Mouse (Mus musculus) megakaryocyte, embryonic 14.5 days (primary cell): Measurements from ENCODE around the gene Macrod1. TPM values are rescaled to one million over a fixed set of nuclear protein-coding genes. Genes with fewer than 3 reads are reported as not detected.

Source experiments
- H3K27me3 ChIP-seq: replicated peaks from 2 replicates; pipeline ENCODE3; 2012; ENCODE audit warnings: inconsistent platforms
- H3K36me3 ChIP-seq: replicated peaks from 2 replicates; pipeline ENCODE3; 2012; ENCODE audit warnings: low read length, inconsistent platforms, mixed read lengths
- H3K4me1 ChIP-seq: 2 replicates; pipeline ENCODE4 v1.6.1; 2012; ENCODE audit warnings: inconsistent platforms
- H3K4me3 ChIP-seq: replicated peaks from 2 replicates; pipeline ENCODE3; 2012; ENCODE audit warnings: moderate library complexity, mild to moderate bottlenecking, inconsistent platforms
- H3K9me3 ChIP-seq: 2 replicates; pipeline ENCODE4 v1.6.1; 2012; ENCODE audit warnings: inconsistent platforms
- FLI1 ChIP-seq: IDR thresholded peaks from 2 replicates; pipeline ENCODE4 v1.6.1; 2012; ENCODE audit warnings: low read length, inconsistent platforms, mixed read lengths
- GATA1 ChIP-seq: IDR thresholded peaks from 3 replicates; pipeline ENCODE4 v1.6.1; 2012; ENCODE audit warnings: mixed read lengths, low read length, inconsistent platforms, borderline replicate concordance
- polyA plus RNA-seq: library from polyadenylated mRNA; stranded (reverse); fragments of >175 nt; gene quantifications from 2 replicates; pipeline ENCODE4 v1.2.3, GENCODE M21; 2012; ENCODE audit warnings: low replicate concordance; ENCODE audit not compliant: insufficient read depth

The Macrod1 gene
- polyA plus RNA-seq, 1 experiment = 14.0 TPM

DNA sequence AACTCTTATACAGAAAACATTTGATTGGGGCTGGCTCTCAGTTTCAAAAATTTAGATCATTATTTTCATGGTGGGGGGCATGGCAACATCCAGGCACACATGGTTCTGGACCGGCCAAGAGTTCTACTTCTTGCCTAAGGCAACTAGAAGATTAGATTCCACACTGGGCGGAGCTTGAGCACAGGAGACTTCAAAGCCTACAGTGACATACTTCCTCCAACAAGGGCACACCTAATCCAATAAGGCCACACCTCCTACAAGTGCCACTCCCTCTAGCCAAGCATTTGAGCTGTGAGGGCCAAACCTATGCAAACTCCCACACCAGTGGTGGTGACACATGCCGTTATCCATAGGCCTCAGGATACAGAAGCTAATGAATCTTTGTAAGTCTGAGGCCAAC, 189.4 kb downstream of the Macrod1 start:
- peaks cover 24% of the 10 kb centered on the region for H3K4me1 ChIP-seq
- peaks cover 24% of the 10 kb centered on the region for H3K27me3 ChIP-seq
- TF ChIP-seq FLI1 = no peak
- TF ChIP-seq GATA1 = no peak
- no peaks in the 10 kb centered on the region for H3K9me3 ChIP-seq
- H3K36me3 ChIP-seq = no peaks in the 10 kb centered on the region
- H3K4me3 ChIP-seq = no peak overlapping the region

Other genes with a start within 250 kb of the Macrod1 start
- gene Rps6ka4, start 216.2 kb upstream of the Macrod1 start, polyA plus RNA-seq = 32.8 and 44.2 TPM in 2 replicates
- 22.9 and 55.2 TPM in 2 replicates for gene Ccdc88b, start 198.6 kb upstream of the Macrod1 start, polyA plus RNA-seq
- 107 and 147 TPM in 2 replicates for gene Trmt112, start 147.1 kb upstream of the Macrod1 start, polyA plus RNA-seq
- 209 and 955 TPM in 2 replicates for gene Prdx5, start 146.7 kb upstream of the Macrod1 start, polyA plus RNA-seq
- gene Esrra, start 135.0 kb upstream of the Macrod1 start, polyA plus RNA-seq = 56.1 and 76.3 TPM in 2 replicates
- gene Catsperz, start 131.4 kb upstream of the Macrod1 start, polyA plus RNA-seq = 0.83 TPM in 1 of 2 replicates, not detected in the other
- 0.08 TPM in 1 of 2 replicates, not detected in the other for gene Kcnk4, start 122.3 kb upstream of the Macrod1 start, polyA plus RNA-seq
- 108 and 197 TPM in 2 replicates for gene Bad, start 114.9 kb upstream of the Macrod1 start, polyA plus RNA-seq
- gene Gpr137, start 114.3 kb upstream of the Macrod1 start, polyA plus RNA-seq = 112 and 118 TPM in 2 replicates
- 310 and 626 TPM in 2 replicates for gene Ppp1r14b, start 81.8 kb upstream of the Macrod1 start, polyA plus RNA-seq
- gene Plcb3, start 80.3 kb upstream of the Macrod1 start, polyA plus RNA-seq = 39.2 and 49.3 TPM in 2 replicates
- 154 and 460 TPM in 2 replicates for gene Fkbp2, start 76.3 kb upstream of the Macrod1 start, polyA plus RNA-seq
- gene Vegfb, start 69.2 kb upstream of the Macrod1 start, polyA plus RNA-seq = 68.5 and 73.8 TPM in 2 replicates
- gene Dnajc4, start 64.2 kb upstream of the Macrod1 start, polyA plus RNA-seq = 19.1 and 20.6 TPM in 2 replicates
- 6.7 and 9.1 TPM in 2 replicates for gene Nudt22, start 60.7 kb upstream of the Macrod1 start, polyA plus RNA-seq
- 0.57 TPM in 1 of 2 replicates, not detected in the other for gene Trpt1, start 60.7 kb upstream of the Macrod1 start, polyA plus RNA-seq
- 5,058 and 7,219 TPM in 2 replicates for gene Fermt3, start 37.3 kb upstream of the Macrod1 start, polyA plus RNA-seq
- 29.9 and 116 TPM in 2 replicates for gene Stip1, start 16.8 kb upstream of the Macrod1 start, polyA plus RNA-seq
- gene Flrt1, start 48.9 kb downstream of the Macrod1 start, polyA plus RNA-seq = not detected in 2 replicates
- 111 and 112 TPM in 2 replicates for gene Otub1, start 149.5 kb downstream of the Macrod1 start, polyA plus RNA-seq
- gene Cox8a, start 160.8 kb downstream of the Macrod1 start, polyA plus RNA-seq = 446 and 491 TPM in 2 replicates
- gene Naa40, start 184.4 kb downstream of the Macrod1 start, polyA plus RNA-seq = 14.4 and 15.8 TPM in 2 replicates
- gene Rcor2, start 210.5 kb downstream of the Macrod1 start, polyA plus RNA-seq = 206 and 356 TPM in 2 replicates